Mouse (Mus musculus) heart, adult 2 months (tissue): Measurements from ENCODE around the gene Bahd1. TPM values are rescaled to one million over a fixed set of nuclear protein-coding genes. Genes with fewer than 3 reads are reported as not detected.

Experiments used
- DNase-seq, 2 experiments: peaks; one replicate each; pipeline ENCODE4 v3.0.0; 2021
- H3K27ac ChIP-seq: fragments of 200-600 bp; 2 replicates; pipeline ENCODE4 v1.8.1; 2022
- H3K27me3 ChIP-seq: fragments of 200-500 bp; 2 replicates; pipeline ENCODE4 v1.6.1; 2012; ENCODE audit warnings: mild to moderate bottlenecking, low read length, inconsistent platforms, mixed read lengths; ENCODE audit not compliant: control insufficient read depth, insufficient read depth
- H3K36me3 ChIP-seq: fragments of 200-500 bp; 2 replicates; pipeline ENCODE4 v1.6.1; 2012; ENCODE audit warnings: low read length, inconsistent platforms; ENCODE audit not compliant: control insufficient read depth, insufficient read depth
- H3K4me1 ChIP-seq: fragments of 200-500 bp; 2 replicates; pipeline ENCODE4 v1.6.1; 2011; ENCODE audit warnings: low read length; ENCODE audit not compliant: control insufficient read depth, insufficient read depth
- H3K4me3 ChIP-seq: fragments of 200-600 bp; 2 replicates; pipeline ENCODE4 v1.8.1; 2022
- H3K79me2 ChIP-seq: fragments of 200-500 bp; replicated peaks from 2 replicates; pipeline ENCODE4 v1.6.1; 2012; ENCODE audit warnings: mild to moderate bottlenecking, inconsistent platforms, low read length, moderate library complexity, mixed read lengths; ENCODE audit not compliant: control insufficient read depth, insufficient read depth
- H3K9ac ChIP-seq: fragments of 200-500 bp; 2 replicates; pipeline ENCODE4 v1.6.1; 2012; ENCODE audit warnings: low read depth, mild to moderate bottlenecking, control low read depth, inconsistent platforms, low read length, mixed read lengths
- CTCF ChIP-seq: fragments of 200-600 bp; IDR thresholded peaks from 2 replicates; pipeline ENCODE4 v1.8.1; 2022; ENCODE audit warnings: antibody characterized with exemption, mild to moderate bottlenecking, moderate library complexity
- EP300 ChIP-seq: fragments of 200-500 bp; IDR thresholded peaks from 2 replicates; pipeline ENCODE4 v1.6.1; 2011; ENCODE audit warnings: low read depth, low read length, control low read depth; ENCODE audit not compliant: insufficient read depth
- POLR2A ChIP-seq: fragments of 200-500 bp; IDR thresholded peaks from 2 replicates; pipeline ENCODE4 v1.6.1; 2011; ENCODE audit warnings: mild to moderate bottlenecking, low read depth, low read length, control low read depth; ENCODE audit not compliant: insufficient read depth
- WGBS: fragments of 180-500 bp; shearing (Covaris S2); methylation state at CpG from one replicate; pipeline ENCODE4 v1.1.7; 2018; 5-methylcytosine and 5-hydroxymethylcytosine counted together
- intact Hi-C: fragments of 180-260 bp; cut with DNase I; formaldehyde crosslinking; loops from one replicate; pipeline ENCODE4 v1.15.1; 2025
- polyA plus RNA-seq: library from polyadenylated mRNA; depleted of rRNA; stranded (reverse); fragments of >200 nt; gene quantifications from 2 replicates; pipeline ENCODE4 v1.2.3, GENCODE M21; 2012; rRNA removed
- total RNA-seq, 2 experiments: library from RNA; stranded (reverse); gene quantifications; 2 replicates each; pipeline ENCODE4 v1.2.3; 2021

Gene Bahd1
- total and polyA plus RNA-seq, 3 experiments: 9.9 to 20.1 (median 14.8) TPM

DNA sequence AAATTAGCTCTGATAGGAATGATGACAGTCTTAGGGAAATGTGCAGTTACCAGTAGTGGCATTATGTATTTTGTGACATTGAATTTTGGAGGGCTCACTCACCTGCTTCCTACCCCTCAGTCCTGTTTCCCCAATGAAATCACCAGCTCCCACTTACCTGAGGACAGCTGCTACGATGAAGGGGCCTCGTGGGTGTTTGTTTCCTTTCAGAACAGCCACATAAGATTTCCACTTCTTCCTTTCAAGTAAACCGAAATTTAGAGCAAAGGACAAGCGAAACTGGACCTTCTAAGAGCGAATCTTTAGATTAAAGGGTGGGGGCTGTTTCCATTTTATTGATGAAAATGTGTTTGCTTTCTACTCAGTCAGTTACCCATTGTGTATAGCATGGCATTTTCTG, 71.9 kb downstream of the Bahd1 start:
- intact Hi-C loops: loop anchor here (1.0 to 10.0 kb wide), 4 partner anchors 69 to 337 kb away; partner anchors contain the start of genes Ivd and Knstrn
- TF ChIP-seq POLR2A: no peak
- TF ChIP-seq EP300: no peak
- no peak for TF ChIP-seq CTCF
- WGBS: 78% methylated on average over 5 of the region's 5 CpGs
- H3K9ac ChIP-seq: no peak overlapping the region
- H3K27me3 ChIP-seq: no peaks in the 10 kb centered on the region
- peaks cover 2% of the 10 kb centered on the region; the same call in 1 of the 2 replicates for H3K4me1 ChIP-seq
- no peaks in the 10 kb centered on the region for H3K79me2 ChIP-seq
- no peak overlapping the region for H3K27ac ChIP-seq
- no peak for DNase-seq
- no peaks in the 10 kb centered on the region for H3K36me3 ChIP-seq
- H3K4me3 ChIP-seq: no peak overlapping the region

DNA sequence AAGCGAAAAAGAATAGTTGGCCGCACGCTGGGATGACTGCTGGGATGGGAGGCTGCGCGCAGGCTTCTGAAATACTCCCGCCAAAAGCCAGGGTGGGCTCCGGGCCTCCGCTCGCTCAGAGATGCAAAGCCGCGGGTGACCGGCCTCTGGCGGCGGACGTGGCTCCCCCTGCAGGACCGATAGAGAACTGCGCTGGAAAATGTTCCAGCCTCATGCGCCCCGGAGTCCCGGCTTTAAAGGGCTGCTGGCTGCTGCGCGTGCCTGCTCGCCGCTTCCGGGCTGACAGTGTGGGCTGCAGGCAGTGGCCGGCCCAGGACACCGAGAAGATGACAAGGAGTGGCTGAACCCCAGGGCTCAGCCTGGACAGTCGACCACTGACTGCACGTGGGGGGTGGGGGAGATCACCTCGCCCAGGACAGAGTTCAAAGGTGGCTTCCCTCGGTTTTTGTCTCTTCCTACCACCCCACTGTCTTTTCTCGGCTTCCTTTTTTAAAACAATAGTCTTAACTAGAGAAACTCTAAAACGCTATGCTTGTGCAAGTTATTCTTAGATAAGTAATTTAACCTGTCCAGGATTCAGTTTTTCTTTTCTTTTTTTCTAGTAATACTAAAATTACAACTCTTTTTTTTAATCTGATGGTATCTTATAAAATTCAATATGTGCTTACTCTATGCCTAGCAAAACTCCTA, 72.7 kb downstream of the Bahd1 start:
- no peaks in the 10 kb centered on the region for H3K79me2 ChIP-seq
- intact Hi-C loops: loop anchor here (1.0 to 10.0 kb wide), 4 partner anchors 70 to 338 kb away; partner anchors contain the start of genes Ivd and Knstrn
- H3K4me3 ChIP-seq: peak overlapping the region; percentile 38
- 2% methylated on average over 33 of the region's 33 CpGs for WGBS
- TF ChIP-seq POLR2A (no peak), EP300 (0 out of 2 replicates have a peak, but pooled peaks have one; percentile 25), CTCF (0 out of 2 replicates have a peak, but pooled peaks have one; percentile 100)
- DNase-seq: peak; percentile 89 to 91
- peak overlapping the region; percentile 48 for H3K9ac ChIP-seq
- H3K27ac ChIP-seq: no peak overlapping the region
- H3K27me3 ChIP-seq: no peaks in the 10 kb centered on the region
- peaks cover 3% of the 10 kb centered on the region; the same call in 1 of the 2 replicates for H3K4me1 ChIP-seq
- no peaks in the 10 kb centered on the region for H3K36me3 ChIP-seq

Other genes with a start within 250 kb of the Bahd1 start
- 1 to 10 TPM; 6.1 to 8.1 TPM for gene Pak6, start 237.1 kb upstream of the Bahd1 start, total RNA-seq
- gene Pak6, start 237.1 kb upstream of the Bahd1 start, polyA plus RNA-seq: 11.1 and 12.7 TPM in 2 replicates
- 1 to 10 TPM; 1.3 to 2.5 TPM for gene Ankrd63, start 196.4 kb upstream of the Bahd1 start, total RNA-seq
- 1.1 and 3.5 TPM in 2 replicates for gene Ankrd63, start 196.4 kb upstream of the Bahd1 start, polyA plus RNA-seq
- 1 to 10 TPM; 2.5 to 2.6 TPM for gene Plcb2, start 171.9 kb upstream of the Bahd1 start, total RNA-seq
- 2.4 and 2.7 TPM in 2 replicates for gene Plcb2, start 171.9 kb upstream of the Bahd1 start, polyA plus RNA-seq
- gene Inafm2, start 154.6 kb upstream of the Bahd1 start, total RNA-seq: 10 to 100 TPM; 31.8 to 34.9 TPM
- 8.8 and 16.3 TPM in 2 replicates for gene Inafm2, start 154.6 kb upstream of the Bahd1 start, polyA plus RNA-seq
- gene Ccdc9b, start 137.7 kb upstream of the Bahd1 start, total RNA-seq: 10 to 100 TPM; 24.3 to 26.4 TPM
- 15.1 and 21.7 TPM in 2 replicates for gene Ccdc9b, start 137.7 kb upstream of the Bahd1 start, polyA plus RNA-seq
- not detected for gene Phgr1, start 127.6 kb upstream of the Bahd1 start, total RNA-seq
- gene Phgr1, start 127.6 kb upstream of the Bahd1 start, polyA plus RNA-seq: not detected in 2 replicates
- under 1 TPM in 1 of 2 experiments, not detected in 1; 0.11 TPM for gene Disp2, start 120.7 kb upstream of the Bahd1 start, total RNA-seq
- 0.39 and 0.53 TPM in 2 replicates for gene Disp2, start 120.7 kb upstream of the Bahd1 start, polyA plus RNA-seq
- under 1 TPM; 0.64 to 0.68 TPM for gene Knstrn, start 86.4 kb upstream of the Bahd1 start, total RNA-seq
- gene Knstrn, start 86.4 kb upstream of the Bahd1 start, polyA plus RNA-seq: 0.23 and 0.59 TPM in 2 replicates
- gene Ivd, start 38.4 kb upstream of the Bahd1 start, total RNA-seq: 100 to 1,000 TPM; 356 to 463 TPM
- gene Ivd, start 38.4 kb upstream of the Bahd1 start, polyA plus RNA-seq: 215 and 327 TPM in 2 replicates
- 1 to 10 TPM; 7.8 to 8.2 TPM for gene Chst14, start 26.1 kb downstream of the Bahd1 start, total RNA-seq
- gene Chst14, start 26.1 kb downstream of the Bahd1 start, polyA plus RNA-seq: 9.5 and 10.4 TPM in 2 replicates
- gene Ccdc32, start 129.0 kb downstream of the Bahd1 start, total RNA-seq: 10 to 100 TPM in 1 of 2 experiments, 1 to 10 TPM in 1; 9.7 to 10.9 TPM
- gene Ccdc32, start 129.0 kb downstream of the Bahd1 start, polyA plus RNA-seq: 5.2 and 10.8 TPM in 2 replicates
- 1 to 10 TPM; 4.1 to 5.1 TPM for gene Rpusd2, start 134.4 kb downstream of the Bahd1 start, total RNA-seq
- gene Rpusd2, start 134.4 kb downstream of the Bahd1 start, polyA plus RNA-seq: 3.4 and 5.7 TPM in 2 replicates
- gene Knl1, start 146.7 kb downstream of the Bahd1 start, total RNA-seq: under 1 TPM; 0.39 to 0.48 TPM
- gene Knl1, start 146.7 kb downstream of the Bahd1 start, polyA plus RNA-seq: 0.02 and 0.06 TPM in 2 replicates
- under 1 TPM; 0.44 to 0.48 TPM for gene Rad51, start 212.4 kb downstream of the Bahd1 start, total RNA-seq
- gene Rad51, start 212.4 kb downstream of the Bahd1 start, polyA plus RNA-seq: 0.70 and 1.0 TPM in 2 replicates